Mouse (Mus musculus): ENCODE data around the gene C4b. TPM values are rescaled to one million over a fixed set of nuclear protein-coding genes. Genes with fewer than 3 reads are reported as not detected.

The C4b gene
- polyA plus RNA-seq, 1 experiment from 2014 or later: 9.8 TPM

DNA sequence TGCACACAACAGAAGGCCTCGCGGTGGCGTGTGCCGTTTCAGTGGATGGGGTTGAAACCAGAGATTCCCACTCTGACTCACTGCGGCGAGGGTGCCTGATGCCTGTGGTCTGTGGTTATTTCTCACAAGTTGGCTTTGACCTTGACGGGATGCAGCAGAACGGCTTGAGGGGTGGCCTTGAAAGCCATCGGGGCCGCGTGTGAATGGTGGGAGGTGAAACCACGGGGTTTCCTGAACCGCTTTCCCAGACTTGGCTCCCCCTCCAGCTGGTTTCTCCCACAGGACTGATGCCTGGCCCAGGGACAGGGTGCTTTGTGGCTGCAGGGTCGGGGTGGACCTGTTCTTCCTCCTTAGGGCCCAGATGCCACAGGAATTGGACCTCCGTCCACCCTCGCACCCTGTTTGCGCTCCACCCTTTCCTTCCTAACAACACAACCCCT is 62.5 kb downstream of the C4b start:
- H3K27me3 ChIP-seq: peaks cover 54% of the 10 kb centered on the region
- no peak overlapping the region for H3K4me3 ChIP-seq (replicated peaks)
- no peaks in the 10 kb centered on the region for H3K9me3 ChIP-seq (replicated peaks)
- no peaks in the 10 kb centered on the region for H3K36me3 ChIP-seq (replicated peaks)
- no peaks in the 10 kb centered on the region for H3K4me1 ChIP-seq (replicated peaks)
- H3K9ac ChIP-seq: no peak overlapping the region
- H3K27ac ChIP-seq (replicated peaks): no peak overlapping the region
- H3K4me2 ChIP-seq: no peak overlapping the region
- no peak for ATAC-seq (ENCODE audit: insufficient read depth)
- 20% methylated on average over 17 of the region's 17 CpGs for WGBS (ENCODE audit: insufficient replicate concordance)

DNA sequence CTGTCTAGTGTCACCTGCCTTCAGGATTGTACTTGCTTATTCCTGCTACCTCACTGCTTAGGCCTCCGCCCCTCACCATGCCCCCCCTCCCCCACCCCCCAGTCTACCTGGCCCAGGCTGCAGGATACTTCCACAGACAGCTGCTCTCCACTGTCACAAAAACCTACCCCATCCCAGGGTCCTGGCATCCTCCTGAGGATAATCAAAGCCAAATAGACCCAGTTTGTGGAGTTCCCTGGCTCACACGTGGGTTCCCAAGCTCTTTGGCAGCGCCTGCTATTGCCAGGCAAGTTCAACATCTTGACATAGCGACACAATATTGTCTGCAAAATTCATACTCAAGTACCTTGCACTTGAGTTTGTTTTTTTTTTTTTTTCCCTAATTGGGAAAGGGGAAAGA is 63.1 kb downstream of the C4b start:
- Histone ChIP-seq H3K4me2 (no peak overlapping the region), H3K27me3 (peaks cover 59% of the 10 kb centered on the region), H3K4me1 (replicated peaks) (no peaks in the 10 kb centered on the region), H3K27ac (replicated peaks) (no peak overlapping the region), H3K36me3 (replicated peaks) (no peaks in the 10 kb centered on the region), H3K9me3 (replicated peaks) (no peaks in the 10 kb centered on the region), H3K9ac (no peak overlapping the region), H3K4me3 (replicated peaks) (no peak overlapping the region)
- ATAC-seq (ENCODE audit: insufficient read depth): no peak
- WGBS (ENCODE audit: insufficient replicate concordance): 66% methylated on average over 4 of the region's 4 CpGs

- Histone ChIP-seq H3K4me2 (no peak overlapping the region), H3K27me3 (peaks cover 63% of the 10 kb centered on the region), H3K36me3 (replicated peaks) (no peaks in the 10 kb centered on the region), H3K9ac (no peak overlapping the region), H3K4me3 (replicated peaks) (no peak overlapping the region), H3K27ac (replicated peaks) (no peak overlapping the region), H3K4me1 (replicated peaks) (no peaks in the 10 kb centered on the region), H3K9me3 (replicated peaks) (no peaks in the 10 kb centered on the region)
- whole genome bisulfite sequencing (ENCODE audit: insufficient replicate concordance): 74% methylated on average over 26 of the region's 26 CpGs
- ATAC-seq (ENCODE audit: insufficient read depth): no peak
Observed at GRCm38 (mm10) chr17:34680191-34680590, 63.5 kb downstream of the C4b start.

Small RNA genes lying within 50 kb of the gene (microRNA-seq; reads per million reads assigned to microRNA genes)
- not detected for gene Gm27471

Other genes starting within 250 kb of the C4b start
- gene Btnl6, start 226.5 kb downstream of the C4b start, polyA plus RNA-seq (2015; fragmentation: Nextera tagmentation; extraction: Ambion mirVana): not detected in 2 replicates
- gene Notch4, start 179.6 kb downstream of the C4b start, polyA plus RNA-seq (2015; fragmentation: Nextera tagmentation; extraction: Ambion mirVana): 0.64 and 0.75 TPM in 2 replicates
- gene Gpsm3, start 154.1 kb downstream of the C4b start, polyA plus RNA-seq (2015; fragmentation: Nextera tagmentation; extraction: Ambion mirVana): 14.9 and 17.6 TPM in 2 replicates
- 2.4 and 2.8 TPM in 2 replicates for gene Pbx2, start 152.6 kb downstream of the C4b start, polyA plus RNA-seq (2015; fragmentation: Nextera tagmentation; extraction: Ambion mirVana)
- 0.70 and 0.88 TPM in 2 replicates for gene Ager, start 146.0 kb downstream of the C4b start, polyA plus RNA-seq (2015; fragmentation: Nextera tagmentation; extraction: Ambion mirVana)
- gene Rnf5, start 140.2 kb downstream of the C4b start, polyA plus RNA-seq (2015; fragmentation: Nextera tagmentation; extraction: Ambion mirVana): 88.4 and 106 TPM in 2 replicates
- gene Agpat1, start 139.6 kb downstream of the C4b start, polyA plus RNA-seq (2015; fragmentation: Nextera tagmentation; extraction: Ambion mirVana): 21.1 and 23.6 TPM in 2 replicates
- 0.20 and 0.33 TPM in 2 replicates for gene Egfl8, start 127.9 kb downstream of the C4b start, polyA plus RNA-seq (2015; fragmentation: Nextera tagmentation; extraction: Ambion mirVana)
- gene Ppt2, start 115.4 kb downstream of the C4b start, polyA plus RNA-seq (2015; fragmentation: Nextera tagmentation; extraction: Ambion mirVana): 10.7 and 10.8 TPM in 2 replicates
- gene Prrt1, start 114.3 kb downstream of the C4b start, polyA plus RNA-seq (2015; fragmentation: Nextera tagmentation; extraction: Ambion mirVana): not detected in 2 replicates
- 4.0 and 5.0 TPM in 2 replicates for gene Fkbpl, start 99.1 kb downstream of the C4b start, polyA plus RNA-seq (2015; fragmentation: Nextera tagmentation; extraction: Ambion mirVana)
- gene Atf6b, start 96.7 kb downstream of the C4b start, polyA plus RNA-seq (2015; fragmentation: Nextera tagmentation; extraction: Ambion mirVana): 19.9 and 21.2 TPM in 2 replicates
- gene Tnxb, start 73.3 kb downstream of the C4b start, polyA plus RNA-seq (2015; fragmentation: Nextera tagmentation; extraction: Ambion mirVana): 0.17 and 0.20 TPM in 2 replicates
- 0.24 and 0.50 TPM in 2 replicates for gene Cyp21a1, start 60.7 kb upstream of the C4b start, polyA plus RNA-seq (2015; fragmentation: Nextera tagmentation; extraction: Ambion mirVana)
- gene Stk19, start 93.1 kb upstream of the C4b start, polyA plus RNA-seq (2015; fragmentation: Nextera tagmentation; extraction: Ambion mirVana): 12.0 and 14.1 TPM in 2 replicates
- gene Dxo, start 93.1 kb upstream of the C4b start, polyA plus RNA-seq (2015; fragmentation: Nextera tagmentation; extraction: Ambion mirVana): 29.8 and 31.2 TPM in 2 replicates
- gene Skiv2l, start 106.3 kb upstream of the C4b start, polyA plus RNA-seq (2015; fragmentation: Nextera tagmentation; extraction: Ambion mirVana): 24.5 and 29.2 TPM in 2 replicates
- gene Nelfe, start 106.5 kb upstream of the C4b start, polyA plus RNA-seq (2015; fragmentation: Nextera tagmentation; extraction: Ambion mirVana): 45.6 and 46.7 TPM in 2 replicates
- 281 and 374 TPM in 2 replicates for gene Cfb, start 118.6 kb upstream of the C4b start, polyA plus RNA-seq (2015; fragmentation: Nextera tagmentation; extraction: Ambion mirVana)
- 0.41 and 0.64 TPM in 2 replicates for gene Zbtb12, start 135.6 kb upstream of the C4b start, polyA plus RNA-seq (2015; fragmentation: Nextera tagmentation; extraction: Ambion mirVana)
- gene Gm20547, start 138.2 kb upstream of the C4b start, polyA plus RNA-seq (2015; fragmentation: Nextera tagmentation; extraction: Ambion mirVana): 0.07 TPM in 1 of 2 replicates, not detected in the other
- gene C2, start 154.4 kb upstream of the C4b start, polyA plus RNA-seq (2015; fragmentation: Nextera tagmentation; extraction: Ambion mirVana): 25.2 and 26.5 TPM in 2 replicates
- gene Ehmt2, start 154.6 kb upstream of the C4b start, polyA plus RNA-seq (2015; fragmentation: Nextera tagmentation; extraction: Ambion mirVana): 14.6 and 15.1 TPM in 2 replicates
- gene Slc44a4, start 170.6 kb upstream of the C4b start, polyA plus RNA-seq (2015; fragmentation: Nextera tagmentation; extraction: Ambion mirVana): 3.0 and 3.1 TPM in 2 replicates
- 17.1 and 19.8 TPM in 2 replicates for gene Neu1, start 187.4 kb upstream of the C4b start, polyA plus RNA-seq (2015; fragmentation: Nextera tagmentation; extraction: Ambion mirVana)
- gene Hspa1b, start 215.4 kb upstream of the C4b start, polyA plus RNA-seq (2015; fragmentation: Nextera tagmentation; extraction: Ambion mirVana): 0.06 and 0.14 TPM in 2 replicates
- gene Gm20481, start 226.0 kb upstream of the C4b start, polyA plus RNA-seq (2015; fragmentation: Nextera tagmentation; extraction: Ambion mirVana): 0.32 TPM in 1 of 2 replicates, not detected in the other
- 0.96 and 1.6 TPM in 2 replicates for gene Hspa1a, start 228.3 kb upstream of the C4b start, polyA plus RNA-seq (2015; fragmentation: Nextera tagmentation; extraction: Ambion mirVana)
- 0.25 and 0.31 TPM in 2 replicates for gene Hspa1l, start 228.8 kb upstream of the C4b start, polyA plus RNA-seq (2015; fragmentation: Nextera tagmentation; extraction: Ambion mirVana)
- gene Lsm2, start 238.0 kb upstream of the C4b start, polyA plus RNA-seq (2015; fragmentation: Nextera tagmentation; extraction: Ambion mirVana): 120 and 123 TPM in 2 replicates